Mouse (Mus musculus) right cerebral cortex, adult 2 months (tissue): ENCODE data around the gene Ttc7b.

Experiments
- DNase-seq, 2 experiments: peaks; one replicate each; pipeline ENCODE4 v3.0.0; 2021 to 2022; ENCODE audit warnings: low spot score in 2 of 2

Gene Ttc7b

DNA sequence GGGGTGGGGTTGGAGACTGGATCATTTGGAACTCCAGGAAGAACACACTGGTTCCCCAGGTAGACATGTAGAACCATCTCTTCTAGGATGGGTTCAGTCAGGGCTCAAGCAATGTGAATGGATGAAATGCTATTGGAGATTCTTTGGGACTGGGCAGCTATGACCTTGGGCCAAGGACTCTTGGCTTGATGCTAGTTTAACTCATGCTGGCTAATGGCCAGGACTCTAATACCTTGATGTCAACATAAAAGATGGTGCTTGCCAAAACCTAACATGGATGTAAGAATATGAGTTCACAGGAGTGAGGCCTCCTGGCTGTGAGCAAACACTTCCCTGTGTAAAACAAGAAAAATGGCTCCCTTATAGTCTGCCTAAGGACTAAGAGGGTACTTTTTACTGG, 138.1 kb downstream of the Ttc7b start:
- DNase-seq = no peak

- peak in 1 of 2 experiments; percentile 54 for DNase-seq
Observed at GRCm38 (mm10) chr12:100381941-100382340, 138.7 kb downstream of the Ttc7b start.

DNA sequence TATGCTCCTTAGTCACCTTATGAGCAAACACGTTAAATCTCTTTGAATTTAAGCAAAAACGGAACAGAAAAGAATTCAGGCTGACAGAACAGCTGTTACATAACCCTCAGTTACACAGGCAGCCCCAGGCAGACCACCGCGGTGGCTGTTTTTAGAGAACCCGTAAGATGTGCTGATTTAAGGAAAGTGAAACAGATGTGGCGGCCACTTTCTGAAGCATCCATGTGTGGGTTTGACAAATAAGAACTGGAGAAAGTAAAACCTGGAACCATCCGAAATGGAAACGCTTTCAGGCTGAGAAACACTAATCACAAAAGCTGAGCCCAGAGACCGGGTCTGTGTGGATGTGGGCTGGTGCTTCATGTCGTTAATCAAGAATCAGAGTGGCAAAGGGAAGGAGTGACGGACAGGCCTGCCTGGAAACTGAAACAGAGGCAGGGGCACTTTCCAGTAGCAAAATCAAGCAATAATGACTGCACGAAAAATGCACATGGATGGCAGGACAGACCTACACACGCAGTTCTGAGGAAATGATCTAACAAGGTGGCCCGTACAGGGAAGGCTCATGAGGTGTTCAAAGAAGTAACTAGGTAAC, 139.8 kb downstream of the Ttc7b start:
- no peak for DNase-seq

- no peak for DNase-seq
Observed at GRCm38 (mm10) chr12:100379833-100380232, 140.8 kb downstream of the Ttc7b start.

GRCm38 (mm10) chr12:100378266-100378665, 142.4 kb downstream of the Ttc7b start:
- DNase-seq = no peak

DNA sequence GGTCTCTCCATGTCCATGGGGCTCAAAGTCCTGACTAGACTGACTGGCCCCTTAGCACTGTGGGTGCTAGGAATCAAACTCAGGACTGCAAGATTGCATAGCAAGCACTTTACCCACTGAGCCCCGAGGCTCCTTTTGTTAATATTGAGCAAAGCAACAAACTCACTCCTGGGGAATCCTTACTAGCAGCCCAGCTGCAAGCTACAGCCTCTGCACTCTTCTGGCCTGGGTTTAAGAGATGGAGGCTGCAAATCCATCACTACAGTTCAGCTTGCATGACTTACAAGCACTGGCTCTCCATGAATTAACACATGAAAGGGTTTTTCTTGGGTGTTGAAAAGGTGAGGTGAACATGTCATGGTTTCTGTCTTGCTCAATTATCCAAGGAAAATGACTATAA, 142.8 kb downstream of the Ttc7b start:
- no peak for DNase-seq

GRCm38 (mm10) chr12:100375801-100376200, 144.8 kb downstream of the Ttc7b start:
- no peak for DNase-seq

GRCm38 (mm10) chr12:100372785-100373184, 147.8 kb downstream of the Ttc7b start:
- DNase-seq = no peak

DNA sequence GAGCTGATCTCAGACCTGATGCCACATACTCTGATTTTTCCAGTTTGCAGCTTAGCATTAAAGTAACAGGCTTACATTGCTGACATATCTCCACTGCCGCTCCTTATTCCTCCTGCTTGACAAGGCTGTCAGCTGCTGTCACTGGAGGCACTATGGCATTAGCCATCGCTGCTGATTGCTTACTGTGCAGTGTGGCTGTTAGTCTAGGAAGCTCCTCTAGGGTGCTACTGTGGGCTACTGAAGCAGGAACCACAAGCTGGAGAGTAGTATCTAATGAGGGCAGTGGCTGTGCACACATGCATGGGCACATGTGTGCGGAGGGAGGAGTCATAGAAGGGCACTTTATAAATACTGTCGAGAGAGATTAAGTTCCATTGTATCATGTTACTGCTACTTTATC, 148.6 kb downstream of the Ttc7b start:
- no peak for DNase-seq

DNA sequence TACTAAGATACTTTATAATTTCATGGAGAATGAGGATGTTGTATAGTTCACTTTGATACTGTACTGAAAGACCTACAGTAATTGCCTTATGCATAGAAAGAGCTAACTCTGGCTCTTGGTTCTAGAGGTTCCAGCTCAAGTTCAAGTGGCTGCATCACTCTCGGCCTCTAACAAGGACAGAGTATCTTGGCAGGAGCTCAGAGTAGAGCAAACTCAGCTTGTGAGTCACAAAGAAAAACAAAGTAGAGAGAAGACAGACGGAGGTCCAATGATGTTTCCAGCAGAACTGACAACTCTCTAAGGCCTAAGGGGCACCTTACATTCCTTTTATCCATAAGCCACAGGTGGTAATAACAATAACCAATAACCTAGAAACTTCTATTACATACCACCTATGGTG, 150.8 kb downstream of the Ttc7b start:
- no peak for DNase-seq

DNA sequence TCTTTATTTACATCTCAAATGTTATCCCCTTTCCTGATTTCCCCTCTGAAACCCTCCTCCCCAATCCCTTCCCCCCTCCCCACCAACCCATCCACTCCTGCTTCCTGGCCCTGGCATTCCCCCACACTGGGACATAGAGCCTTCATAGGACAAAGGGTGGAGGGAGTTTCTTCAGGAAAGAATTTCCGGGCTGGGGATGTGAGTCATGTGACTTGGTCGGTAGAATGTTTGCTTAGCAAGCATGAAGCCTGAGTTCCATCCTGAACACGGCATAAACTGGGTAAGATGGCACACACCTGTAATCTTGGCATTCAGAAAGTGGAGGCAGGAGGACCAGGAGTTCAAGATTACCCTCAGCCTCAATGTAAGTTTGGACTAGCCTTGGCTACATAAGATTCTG, 151.4 kb downstream of the Ttc7b start:
- no peak for DNase-seq

GRCm38 (mm10) chr12:100361330-100361729, 159.3 kb downstream of the Ttc7b start:
- DNase-seq = peak; percentile 75 to 83

DNA sequence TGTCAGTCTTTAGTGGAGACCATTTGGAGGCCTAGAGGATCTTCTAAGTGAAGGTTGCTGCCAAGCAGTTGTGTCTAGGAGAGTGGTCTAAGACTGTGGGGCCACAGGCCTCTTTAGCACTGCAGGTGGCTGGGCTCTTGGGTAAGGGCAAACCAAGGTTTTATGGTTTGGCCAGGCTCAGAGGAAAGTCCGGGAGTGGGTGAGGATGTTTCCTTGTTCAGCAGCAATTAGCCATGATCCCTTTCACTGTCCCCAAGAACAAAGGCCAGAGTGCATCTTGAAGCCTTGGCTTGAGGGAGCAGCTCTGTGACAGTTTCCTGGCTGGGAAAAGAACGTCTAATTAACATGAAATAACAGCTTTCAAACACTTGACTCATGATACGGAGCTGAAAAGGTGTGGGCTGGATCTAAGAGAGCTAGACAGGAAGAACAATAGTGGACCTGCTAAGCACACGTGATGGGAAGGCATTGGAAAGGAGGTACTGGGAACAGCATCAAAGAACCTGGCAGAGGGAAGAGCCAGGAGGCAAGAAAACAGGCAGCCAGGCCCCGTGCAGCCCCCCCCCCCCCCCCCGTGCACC, 162.5 kb downstream of the Ttc7b start:
- no peak for DNase-seq

DNA sequence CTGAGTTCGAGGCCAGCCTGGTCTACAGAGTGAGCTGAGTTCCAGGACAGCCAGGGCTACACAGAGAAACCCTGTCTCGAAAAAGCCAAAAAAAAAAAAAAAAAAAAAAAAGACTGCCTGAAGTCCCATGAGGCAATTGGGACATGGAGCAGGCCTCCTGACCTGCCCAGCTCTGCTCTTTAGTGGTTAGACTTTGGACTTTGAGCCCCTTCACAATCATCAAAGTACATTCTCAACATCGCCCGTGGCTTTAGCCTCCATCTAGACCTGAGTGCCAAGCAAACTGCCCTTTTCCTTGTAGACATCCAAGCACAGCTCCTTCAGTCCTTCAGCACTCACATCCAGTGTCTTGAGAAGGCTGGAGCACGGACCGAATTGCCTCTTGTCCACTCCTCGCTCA, 164.2 kb downstream of the Ttc7b start:
- DNase-seq = no peak

DNA sequence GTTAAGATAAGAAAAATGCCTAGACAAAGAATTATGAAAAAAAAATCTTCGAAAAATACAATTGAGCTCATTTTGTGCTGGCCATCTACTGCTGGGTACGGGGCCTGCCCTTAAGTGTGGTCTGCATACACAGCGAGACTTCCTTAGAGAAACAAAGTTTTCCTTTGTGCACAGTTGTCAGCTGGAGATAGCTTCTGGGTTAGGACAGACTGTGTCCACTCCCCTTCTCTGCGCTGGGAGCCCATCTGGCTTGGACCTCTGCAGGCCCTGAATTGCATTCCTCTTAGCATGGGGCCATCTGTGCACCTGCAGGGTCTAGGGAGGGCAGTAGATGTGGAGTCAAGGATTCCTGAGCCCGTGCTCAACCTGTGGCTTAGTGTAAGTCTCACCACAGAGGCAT, 165.1 kb downstream of the Ttc7b start:
- no peak for DNase-seq

DNA sequence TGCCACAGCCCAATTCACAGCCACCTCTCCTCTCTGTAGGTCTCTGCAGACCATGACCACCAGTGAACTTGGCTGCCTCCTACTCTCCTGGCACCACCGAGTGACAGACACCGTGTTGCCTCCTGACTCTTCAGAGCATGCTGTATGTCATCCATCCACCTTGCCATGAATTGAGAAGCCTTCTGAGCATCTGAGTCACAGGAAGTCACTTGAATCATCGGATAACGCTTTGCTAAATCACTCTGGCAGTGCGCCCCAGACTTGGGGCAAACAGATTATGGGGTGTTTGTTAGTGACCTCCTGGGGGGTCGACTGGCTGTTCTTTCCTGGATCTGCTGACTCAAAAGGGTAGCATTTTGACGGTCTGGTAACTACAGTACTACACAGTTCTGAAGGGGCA, 166.7 kb downstream of the Ttc7b start:
- DNase-seq = no peak

- DNase-seq = no peak
Observed at GRCm38 (mm10) chr12:100353075-100353782, 167.4 kb downstream of the Ttc7b start.

- no peak for DNase-seq
Observed at GRCm38 (mm10) chr12:100352094-100352493, 168.5 kb downstream of the Ttc7b start.

DNA sequence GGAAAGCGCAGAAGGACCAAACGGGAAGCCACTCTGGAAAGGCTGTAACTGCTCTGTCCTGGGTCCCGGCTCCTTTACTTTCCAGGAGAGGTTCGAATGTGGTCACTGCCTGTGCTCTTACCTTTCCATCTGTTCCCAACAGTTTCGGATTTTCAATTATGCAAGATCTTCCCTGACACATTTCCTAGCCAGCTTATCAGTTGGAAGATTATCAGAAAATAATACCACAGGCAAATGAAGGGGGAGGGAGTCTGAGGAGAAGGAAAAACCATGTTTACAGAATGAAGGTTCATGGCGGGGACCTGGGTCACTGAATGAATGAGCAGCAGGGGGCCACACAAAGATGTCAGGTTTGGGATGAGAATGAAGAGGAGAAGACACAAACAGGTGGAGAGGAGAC, 177.1 kb downstream of the Ttc7b start:
- no peak for DNase-seq

DNA sequence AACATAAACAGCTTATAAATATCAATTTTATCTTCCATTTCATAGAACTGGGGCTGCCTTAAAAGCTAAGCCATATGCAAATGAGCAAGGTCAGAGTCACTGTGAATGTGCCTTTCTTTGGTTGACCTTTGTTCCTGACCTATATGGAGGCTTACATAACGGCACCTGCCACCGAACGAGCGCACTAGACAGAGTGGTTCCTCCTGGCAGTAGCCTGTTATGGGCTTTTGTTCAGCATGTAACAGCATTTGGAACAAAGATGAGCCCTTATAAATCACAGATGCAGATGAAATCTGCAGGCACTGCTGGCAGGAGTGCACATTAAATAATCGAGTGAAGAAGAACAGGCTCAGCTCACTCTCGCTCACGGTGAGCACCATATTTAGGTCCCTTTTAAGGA, 179.0 kb downstream of the Ttc7b start:
- no peak for DNase-seq

DNA sequence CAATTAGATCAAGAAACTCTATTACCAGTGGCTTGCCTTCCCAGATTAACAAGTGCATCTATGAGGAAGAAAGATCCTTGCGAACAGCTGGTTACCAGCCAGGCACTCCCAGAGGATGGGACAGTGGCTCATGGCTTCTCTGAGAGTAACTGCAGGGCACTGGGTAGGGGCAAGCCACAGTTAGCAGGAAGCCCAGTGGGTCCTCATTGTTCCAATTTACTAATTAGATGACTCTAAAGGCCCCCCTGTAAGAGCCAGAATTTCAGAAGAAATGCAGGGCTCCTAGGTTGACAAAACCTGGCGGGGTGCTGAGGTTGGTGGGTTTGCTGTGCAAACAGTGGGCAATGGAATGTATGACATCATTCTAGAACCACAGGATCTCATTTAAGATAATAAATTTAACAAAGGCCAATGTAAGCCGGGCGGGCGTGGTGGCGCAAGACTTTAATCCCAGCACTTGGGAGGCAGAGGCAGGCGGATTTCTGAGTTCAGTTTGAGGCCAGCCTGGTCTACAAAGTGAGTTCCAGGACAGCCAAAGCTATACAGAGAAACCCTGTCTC, 179.6 kb downstream of the Ttc7b start:
- DNase-seq = no peak

DNA sequence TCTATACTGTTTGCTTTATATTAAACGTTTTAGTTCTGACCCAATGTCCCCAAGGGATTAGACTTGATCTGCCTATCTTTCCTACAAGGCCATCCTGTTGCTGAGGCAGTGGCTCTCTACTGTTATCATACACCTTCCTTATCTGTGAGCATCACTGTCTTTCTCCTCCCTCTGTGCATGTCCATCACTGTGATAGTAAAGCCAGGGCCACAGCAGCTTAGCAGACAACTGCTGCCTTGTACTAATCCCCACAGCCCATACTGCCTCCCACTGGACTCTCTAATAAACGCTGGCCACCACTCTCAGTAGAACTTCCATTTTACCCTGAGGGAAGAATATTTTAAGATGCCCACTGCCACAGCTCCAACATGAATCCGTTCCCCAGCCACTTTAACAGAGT, 182.6 kb downstream of the Ttc7b start:
- no peak for DNase-seq

GRCm38 (mm10) chr12:100337351-100338018, 183.1 kb downstream of the Ttc7b start:
- DNase-seq = no peak
